Mouse (Mus musculus) forebrain, embryonic 11.5 days (tissue): ENCODE results near the gene Luzp2. TPM values are rescaled to one million over a fixed set of nuclear protein-coding genes. Genes with fewer than 3 reads are reported as not detected.

Experiments used
- ATAC-seq: fragments of 200-750 bp; cut with Nextera tagmentation; replicated peaks from 2 replicates; pipeline ENCODE4 v1.8.0; 2017; ENCODE audit warnings: moderate TSS enrichment; ENCODE audit not compliant: low FRiP score
- DNase-seq: peaks from one replicate; pipeline ENCODE4 v3.0.0-alpha.2; 2017; ENCODE audit warnings: low spot score
- H3K27ac ChIP-seq: fragments of 300-500 bp; sonication (generic); 2 replicates; pipeline ENCODE4 v1.5.1; 2014; ENCODE audit warnings: low read depth, low read length
- H3K27me3 ChIP-seq: fragments of 300-500 bp; sonication (generic); 2 replicates; pipeline ENCODE4 v1.6.1; 2014; ENCODE audit warnings: mild to moderate bottlenecking, low read length, mixed read lengths; ENCODE audit not compliant: control insufficient read depth, insufficient read depth
- H3K36me3 ChIP-seq: fragments of 300-500 bp; sonication (generic); 2 replicates; pipeline ENCODE4 v1.6.1; 2014; ENCODE audit warnings: mild to moderate bottlenecking, low read length, moderate library complexity, mixed read lengths; ENCODE audit not compliant: control insufficient read depth, insufficient read depth
- H3K4me1 ChIP-seq: fragments of 300-500 bp; sonication (generic); replicated peaks from 2 replicates; pipeline ENCODE4 v1.6.1; 2014; ENCODE audit warnings: low read length, mixed read lengths; ENCODE audit not compliant: control insufficient read depth, insufficient read depth
- H3K4me2 ChIP-seq: fragments of 300-500 bp; sonication (generic); 2 replicates; pipeline ENCODE4 v1.6.1; 2014; ENCODE audit warnings: low read depth, mild to moderate bottlenecking, low read length, moderate library complexity, mixed read lengths; ENCODE audit not compliant: severe bottlenecking
- H3K4me3 ChIP-seq: fragments of 300-500 bp; sonication (generic); 2 replicates; pipeline ENCODE4 v1.5.1; 2014; ENCODE audit warnings: low read depth, low read length
- H3K9ac ChIP-seq: fragments of 300-500 bp; sonication (generic); 2 replicates; pipeline ENCODE4 v1.6.1; 2014; ENCODE audit warnings: low read length
- H3K9me3 ChIP-seq: fragments of 300-500 bp; sonication (generic); 2 replicates; pipeline ENCODE4 v1.6.1; 2016; ENCODE audit warnings: low read length, mixed read lengths; ENCODE audit not compliant: control insufficient read depth
- WGBS: fragments of 180-500 bp; shearing (Covaris S2); extraction: QIAGEN DNeasy Blood & Tissue Kit; methylation state at CpG from one replicate; pipeline ENCODE4 v1.1.7; 2014; 5-methylcytosine and 5-hydroxymethylcytosine counted together
- polyA plus RNA-seq: library from polyadenylated mRNA; unstranded; fragments of >200 nt; fragmentation: Nextera tagmentation; extraction: Ambion mirVana; gene quantifications from 2 replicates; pipeline ENCODE4 v1.2.1, GENCODE M21; 2014

Gene Luzp2
- polyA plus RNA-seq, 1 experiment from 2014 or later = 2.1 TPM

DNA sequence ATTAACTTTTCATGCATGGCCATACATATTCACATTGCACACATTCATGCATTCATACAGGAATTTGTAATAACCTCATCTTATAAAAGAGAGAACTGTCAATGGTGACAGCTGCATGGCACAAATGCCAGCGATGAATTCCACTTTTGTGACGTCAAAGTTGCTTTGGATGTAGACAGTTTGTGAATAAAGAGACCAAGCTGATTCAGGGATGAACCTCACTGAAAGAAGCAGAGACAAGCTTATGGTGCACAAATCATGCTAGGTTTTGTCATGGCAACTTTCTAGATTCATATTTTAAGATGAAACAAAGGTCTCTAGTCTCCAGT, 11.4 kb downstream of the Luzp2 start:
- no peak overlapping the region for H3K4me3 ChIP-seq
- no peak for ATAC-seq

DNA sequence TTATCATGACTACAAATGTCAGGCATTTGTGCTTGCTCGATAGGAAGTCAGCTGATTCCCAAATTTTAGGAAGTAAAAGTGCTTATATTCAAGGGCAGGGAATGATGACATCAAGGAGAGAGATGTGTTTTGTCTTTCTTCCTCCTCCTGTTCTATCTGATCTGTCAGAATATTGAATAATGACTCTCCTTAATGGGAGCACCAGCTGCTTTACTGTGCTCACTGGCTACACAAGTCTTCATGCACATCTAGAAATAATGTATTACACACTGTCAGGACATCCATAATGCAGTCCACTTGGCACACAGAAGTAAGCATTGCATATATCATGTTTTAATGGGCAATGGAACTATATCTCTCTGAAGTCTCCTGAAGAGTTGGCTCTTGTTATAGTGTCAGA, 17.6 kb downstream of the Luzp2 start:
- no peaks in the 10 kb centered on the region for H3K9me3 ChIP-seq
- H3K9ac ChIP-seq = no peak overlapping the region
- no peak overlapping the region for H3K27ac ChIP-seq
- DNase-seq = no peak
- H3K36me3 ChIP-seq = no peaks in the 10 kb centered on the region
- ATAC-seq = no peak
- no peaks in the 10 kb centered on the region for H3K27me3 ChIP-seq
- no peak overlapping the region for H3K4me2 ChIP-seq
- no peaks in the 10 kb centered on the region for H3K4me1 ChIP-seq
- H3K4me3 ChIP-seq = no peak overlapping the region
- WGBS = 91% methylated on average over 1 of the region's 1 CpGs

More for the DNA sequence above, 11.4 kb downstream of the Luzp2 start:
- H3K27ac ChIP-seq = no peak overlapping the region
- H3K4me1 ChIP-seq = no peaks in the 10 kb centered on the region
- 90% methylated on average over 2 of the region's 2 CpGs for WGBS
- no peak overlapping the region for H3K4me2 ChIP-seq
- no peaks in the 10 kb centered on the region for H3K36me3 ChIP-seq
- no peaks in the 10 kb centered on the region for H3K27me3 ChIP-seq
- H3K9ac ChIP-seq = no peak overlapping the region
- H3K9me3 ChIP-seq = no peaks in the 10 kb centered on the region
- DNase-seq = no peak

DNA sequence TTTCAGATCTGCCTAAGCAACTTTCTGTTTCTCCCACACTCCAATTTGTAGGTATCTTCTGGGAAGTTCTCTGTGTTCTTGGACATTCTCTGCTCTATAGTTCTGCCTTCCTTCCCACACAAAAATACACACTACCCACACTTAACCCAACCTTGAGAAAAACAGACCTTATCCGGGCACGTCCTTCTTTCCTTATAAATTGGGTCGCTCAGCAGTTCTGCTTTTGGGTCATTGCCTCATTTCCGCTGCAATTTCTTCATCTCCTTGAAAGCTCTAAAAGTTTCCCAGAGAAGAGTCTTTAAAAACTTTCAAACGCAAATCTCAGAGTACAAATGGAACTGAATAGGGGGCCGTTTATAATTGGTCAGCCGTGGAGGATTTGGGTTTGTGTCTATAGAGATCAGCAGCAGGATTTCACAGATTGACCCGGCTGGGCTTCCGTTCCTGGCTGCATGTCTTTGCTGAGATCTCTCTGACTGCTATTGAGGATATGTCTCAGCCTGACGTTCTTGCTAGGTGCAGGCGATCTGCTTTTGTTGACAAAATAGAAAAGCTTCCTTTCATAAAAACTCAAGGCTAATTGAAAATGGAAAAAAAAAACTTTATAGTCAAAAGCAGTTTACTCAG, 26.0 kb downstream of the Luzp2 start:
- Histone ChIP-seq H3K27me3 (no peaks in the 10 kb centered on the region), H3K9ac (no peak overlapping the region), H3K4me3 (no peak overlapping the region), H3K36me3 (no peaks in the 10 kb centered on the region), H3K27ac (no peak overlapping the region), H3K4me1 (no peaks in the 10 kb centered on the region), H3K9me3 (no peaks in the 10 kb centered on the region), H3K4me2 (no peak overlapping the region)
- ATAC-seq = 0 out of 2 replicates have a peak, but pooled peaks have one; percentile 36
- 39% methylated on average over 11 of the region's 11 CpGs for WGBS
- DNase-seq = no peak

DNA sequence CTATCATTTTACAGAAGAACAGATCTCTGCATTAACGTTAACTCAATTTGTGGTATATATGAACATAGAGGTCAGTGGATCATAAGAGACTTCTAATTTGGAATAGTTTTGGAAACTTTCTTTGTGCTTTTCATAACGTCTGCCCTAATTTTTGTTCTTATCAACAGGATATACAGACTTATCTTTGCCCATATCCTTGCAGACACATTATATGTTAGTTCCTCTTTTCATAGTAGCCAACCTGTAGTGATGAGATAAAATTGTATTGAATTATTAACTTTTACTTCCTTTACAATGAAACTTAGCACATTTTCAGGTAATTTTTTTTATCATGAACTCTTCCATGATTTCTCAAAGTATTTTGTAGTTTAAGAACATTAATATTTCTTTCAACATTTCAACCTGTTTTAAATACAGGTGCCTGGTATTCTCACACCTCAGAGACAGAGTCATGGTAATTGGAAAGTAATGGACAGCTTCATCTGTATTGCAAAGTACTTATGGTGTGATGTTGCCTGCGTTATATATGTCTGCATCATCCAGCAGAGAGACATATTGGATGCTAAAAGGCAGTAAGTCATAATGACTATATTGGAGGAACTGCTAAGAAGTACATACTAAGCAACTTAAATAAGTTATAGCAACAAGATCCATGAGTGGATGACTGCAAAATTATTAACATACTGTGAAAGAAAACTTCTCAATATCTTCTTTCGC, 43.8 kb downstream of the Luzp2 start:
- H3K9ac ChIP-seq = no peak overlapping the region
- no peak for ATAC-seq
- 88% methylated on average over 4 of the region's 4 CpGs for WGBS
- H3K9me3 ChIP-seq = no peaks in the 10 kb centered on the region
- H3K27ac ChIP-seq = no peak overlapping the region
- H3K36me3 ChIP-seq = no peaks in the 10 kb centered on the region
- H3K4me1 ChIP-seq = no peaks in the 10 kb centered on the region
- no peak overlapping the region for H3K4me3 ChIP-seq
- H3K27me3 ChIP-seq = no peaks in the 10 kb centered on the region
- DNase-seq = no peak
- H3K4me2 ChIP-seq = no peak overlapping the region

DNA sequence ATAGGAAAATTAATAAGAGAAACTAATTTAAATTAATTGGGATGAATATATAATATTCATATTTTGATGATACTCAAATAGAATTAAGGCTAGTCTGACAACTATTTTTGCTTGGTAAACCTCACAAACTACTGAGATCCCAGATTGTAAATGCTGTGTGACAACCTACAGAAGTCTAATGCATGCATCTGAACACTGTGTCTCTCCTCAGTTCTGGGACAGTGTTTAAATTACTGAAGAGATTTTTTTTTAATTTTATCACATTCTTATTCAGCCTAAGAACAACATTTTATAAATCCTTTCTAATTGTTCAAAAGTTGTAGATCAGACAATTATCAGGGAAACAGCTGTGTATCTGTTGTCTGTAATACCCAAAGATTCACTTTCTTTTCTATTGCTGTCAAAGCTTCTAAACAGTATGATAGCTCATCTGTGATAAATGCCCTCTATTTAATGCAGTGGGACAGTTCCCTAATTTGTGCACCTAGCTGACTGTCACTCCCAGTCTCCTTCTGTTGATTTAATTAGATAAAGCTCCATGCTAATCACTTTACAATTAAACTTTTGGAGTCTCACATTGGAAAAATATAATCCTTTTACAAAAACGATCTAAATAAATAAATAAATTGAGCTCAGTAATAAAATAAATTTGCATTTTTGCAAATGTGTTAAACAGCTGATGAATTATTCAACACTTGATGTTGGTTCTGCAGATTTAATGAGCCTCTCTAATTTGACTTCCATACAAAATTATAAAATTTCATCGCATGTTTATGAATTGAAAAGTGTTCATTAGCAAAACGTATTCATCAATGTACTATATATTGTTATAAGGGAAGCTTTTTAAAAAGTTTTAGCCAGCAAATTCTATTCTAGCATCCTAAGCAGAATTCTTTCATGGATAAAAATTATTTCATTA, 58.7 kb downstream of the Luzp2 start:
- Histone ChIP-seq H3K9ac (no peak overlapping the region), H3K27ac (no peak overlapping the region), H3K27me3 (no peaks in the 10 kb centered on the region), H3K9me3 (no peaks in the 10 kb centered on the region), H3K4me1 (no peaks in the 10 kb centered on the region), H3K36me3 (no peaks in the 10 kb centered on the region), H3K4me3 (no peak overlapping the region), H3K4me2 (no peak overlapping the region)
- ATAC-seq (peak; percentile 39; the same call in 1 of the 2 replicates), DNase-seq (no peak)
- 73% methylated on average over 3 of the region's 3 CpGs for WGBS

DNA sequence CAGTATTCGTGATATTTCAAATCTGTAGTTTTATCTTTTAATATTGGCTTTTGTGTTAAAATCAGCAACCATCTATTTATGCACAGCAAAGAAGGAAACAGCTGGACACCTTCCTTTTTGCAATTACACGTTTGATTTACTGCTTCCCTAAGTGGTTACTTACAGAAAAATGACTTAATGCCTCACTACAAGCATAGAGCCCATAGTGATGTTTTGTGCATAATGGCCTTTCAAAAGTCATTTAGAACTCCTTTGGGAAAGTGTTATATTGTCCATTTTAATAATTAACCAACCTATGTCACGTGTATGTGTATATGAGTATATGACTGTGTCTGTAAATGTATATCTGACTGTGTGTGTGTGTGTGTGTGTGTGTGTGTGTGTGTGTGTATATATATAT, 63.3 kb downstream of the Luzp2 start:
- H3K36me3 ChIP-seq = no peaks in the 10 kb centered on the region
- DNase-seq = no peak

DNA sequence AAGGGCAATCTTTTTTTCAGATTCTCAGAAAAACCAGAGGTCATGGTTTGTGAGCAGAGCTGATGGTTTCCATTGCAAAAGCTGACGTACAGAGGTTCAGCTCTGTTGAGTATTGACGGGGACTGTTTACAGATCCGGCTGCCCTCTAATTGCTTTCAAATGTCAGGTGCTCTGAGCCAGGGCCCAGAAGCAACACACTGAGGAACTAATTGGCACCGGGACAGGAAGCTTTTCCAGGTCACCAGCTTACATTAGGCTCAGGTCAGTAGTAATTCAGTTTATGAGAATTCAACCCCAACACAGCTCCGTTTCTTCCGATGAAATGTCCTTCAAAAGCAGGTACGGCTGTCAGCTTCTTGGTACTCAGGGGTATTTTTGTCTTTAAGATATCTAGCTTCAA, 74.7 kb downstream of the Luzp2 start:
- no peak overlapping the region for H3K27ac ChIP-seq
- H3K4me1 ChIP-seq = no peaks in the 10 kb centered on the region
- WGBS = 39% methylated on average over 7 of the region's 7 CpGs
- no peak for ATAC-seq
- no peaks in the 10 kb centered on the region for H3K36me3 ChIP-seq
- no peaks in the 10 kb centered on the region for H3K27me3 ChIP-seq
- H3K9me3 ChIP-seq = no peaks in the 10 kb centered on the region
- no peak for DNase-seq
- no peak overlapping the region for H3K9ac ChIP-seq
- H3K4me3 ChIP-seq = no peak overlapping the region
- no peak overlapping the region for H3K4me2 ChIP-seq

More for the DNA sequence above, 63.3 kb downstream of the Luzp2 start:
- Histone ChIP-seq H3K27me3 (no peaks in the 10 kb centered on the region), H3K4me3 (no peak overlapping the region), H3K4me1 (no peaks in the 10 kb centered on the region), H3K4me2 (no peak overlapping the region), H3K9me3 (no peaks in the 10 kb centered on the region), H3K9ac (no peak overlapping the region), H3K27ac (no peak overlapping the region)
- no peak for ATAC-seq
- 75% methylated on average over 3 of the region's 3 CpGs for WGBS

DNA sequence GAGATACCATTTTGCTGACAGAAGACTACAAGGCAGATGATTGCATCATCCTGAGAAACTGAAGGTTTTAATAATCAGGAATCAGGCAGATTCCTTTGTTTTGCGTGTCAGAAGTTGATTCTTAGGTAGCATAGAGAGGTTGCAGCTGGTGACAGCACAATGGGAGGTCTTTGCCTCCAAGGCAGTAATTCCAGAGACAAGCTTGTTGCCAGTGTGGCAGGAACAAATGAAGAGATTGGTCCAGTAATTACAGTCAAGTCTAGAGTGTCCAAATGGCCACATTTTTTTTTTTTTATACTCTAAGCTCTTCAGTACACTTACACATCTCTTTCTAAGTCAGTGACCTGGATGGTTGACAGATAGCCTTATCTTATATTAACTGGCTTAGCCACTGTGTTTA, 78.7 kb downstream of the Luzp2 start:
- H3K9me3 ChIP-seq = no peaks in the 10 kb centered on the region
- H3K4me3 ChIP-seq = no peak overlapping the region
- H3K27ac ChIP-seq = no peak overlapping the region
- H3K4me2 ChIP-seq = no peak overlapping the region
- no peaks in the 10 kb centered on the region for H3K27me3 ChIP-seq
- H3K4me1 ChIP-seq = no peaks in the 10 kb centered on the region
- no peaks in the 10 kb centered on the region for H3K36me3 ChIP-seq
- 35% methylated on average over 1 of the region's 1 CpGs for WGBS
- no peak for DNase-seq
- peak; percentile 46; the same call in 1 of the 2 replicates for ATAC-seq
- no peak overlapping the region for H3K9ac ChIP-seq
